ENCODE assay signal across 8 mouse cellular contexts in genomic region chr2:167014702-167015381, GRCm38 (mm10). TPM values are rescaled to one million over a fixed set of nuclear protein-coding genes. Genes with fewer than 3 reads are reported as not detected.
DNase-seq lines count a peak whose midpoint lies in the region; ATAC-seq and TF ChIP-seq lines count a peak whose summit lies in the region.

Gene Ddx27 (plus strand): TSS chr2:167015193.

- intact Hi-C loops in gastrocnemius, adult 2 months (cut with DNase I), result loop anchor here (5.0 kb wide), 1 partner anchor 47 kb away; the partner anchor contains the start of gene Znfx1
- intact Hi-C loops in left cerebral cortex, adult 2 months (cut with DNase I), result loop anchor here (5.0 kb wide), 1 partner anchor 42 kb away; no protein-coding TSS in a partner anchor

- H3K4me1 ChIP-seq in hindbrain, postnatal 0 days (ENCODE audit: insufficient read depth, low read length), result peaks cover 9% of the 10 kb centered on the region

- H3K27me3 ChIP-seq in hindbrain, postnatal 0 days (ENCODE audit: insufficient read depth, low read length), result no peaks in the 10 kb centered on the region

- peak within 1 kb of the TSS; percentile 85 for H3K4me3 ChIP-seq in gastrocnemius, adult 2 months
- H3K4me3 ChIP-seq in hindbrain, postnatal 0 days (ENCODE audit: low read length), result peak within 1 kb of the TSS; percentile 93
- H3K4me3 ChIP-seq in left cerebral cortex, adult 2 months, result peak within 1 kb of the TSS; percentile 89

- peaks cover 12% of the 10 kb centered on the region for H3K36me3 ChIP-seq in hindbrain, postnatal 0 days (ENCODE audit: insufficient read depth, low read length)

- H3K9me3 ChIP-seq in hindbrain, postnatal 0 days (ENCODE audit: low read length), result no peaks in the 10 kb centered on the region

- peak; percentile 97 for DNase-seq in ZHBTc4 (ENCODE audit: low read depth, low spot score)
- peak; percentile 95 for DNase-seq in gastrocnemius, adult 2 months
- DNase-seq in hindbrain, postnatal 0 days (ENCODE audit: low spot score), result peak; percentile 97
- DNase-seq in left cerebral cortex, adult 2 months (ENCODE audit: extremely low spot score in 1 of 2, low spot score in 2 of 2), result peak; percentile 91 to 94
- DNase-seq in right cerebral cortex, adult 2 months (ENCODE audit: low spot score in 2 of 2), result peak; percentile 95
- DNase-seq in urinary bladder, postnatal 14 days (ENCODE audit: low spot score), result peak; percentile 93

- peak within 1 kb of the TSS; percentile 90 for H3K27ac ChIP-seq in gastrocnemius, adult 2 months
- peak within 1 kb of the TSS; percentile 79 for H3K27ac ChIP-seq in hindbrain, postnatal 0 days
- peak within 1 kb of the TSS; percentile 85 for H3K27ac ChIP-seq in left cerebral cortex, adult 2 months

- TF ChIP-seq CTCF in gastrocnemius, adult 2 months (IDR thresholded peaks at IDR 0.05), result no peak
- no peak for TF ChIP-seq CTCF in hindbrain, postnatal 0 days (IDR thresholded peaks at IDR 0.05; ENCODE audit: low read depth)
- no peak; the same call in 1 of the 2 replicates for TF ChIP-seq CTCF in left cerebral cortex, adult 2 months (IDR thresholded peaks at IDR 0.05)

- H3K9ac ChIP-seq in hindbrain, postnatal 0 days (replicated peaks; ENCODE audit: low read length), result peak within 1 kb of the TSS; percentile 76

- ATAC-seq in common myeloid progenitor, adult 5-6 weeks (replicated peaks; ENCODE audit: low read depth, poor library complexity, severe bottlenecking), result peak; percentile 94
- peak; percentile 94 for ATAC-seq in hindbrain, postnatal 0 days
- ATAC-seq in megakaryocyte, adult 5-6 weeks (ENCODE audit: poor library complexity, severe bottlenecking), result peak; percentile 100

- peak within 1 kb of the TSS; percentile 97 for H3K4me2 ChIP-seq in hindbrain, postnatal 0 days (ENCODE audit: low read depth, low read length)

- 1% methylated on average over 37 of the region's 37 CpGs for WGBS in hindbrain, postnatal 0 days

RNA-seq across cellular contexts. Expression of gene Ddx27, which starts in this region (rescaled TPM):
- 117 and 123 TPM in 2 replicates for total RNA-seq in common myeloid progenitor, adult 5-6 weeks (2017)
- 10 to 100 TPM in 1 of 2 experiments, 1 to 10 TPM in 1; 9.3 to 10.1 TPM for total RNA-seq in gastrocnemius, adult 2 months (2021)
- total RNA-seq in hindbrain, postnatal 0 days (2014; rRNA removed), result 27.5 and 29.4 TPM in 2 replicates
- 36.7 and 38.3 TPM in 2 replicates for polyA plus RNA-seq in hindbrain, postnatal 0 days (2015; fragmentation: Nextera tagmentation; extraction: Ambion mirVana)
- 10 to 100 TPM; 34.6 to 35.5 TPM for total RNA-seq in left cerebral cortex, adult 2 months (2021)
- total RNA-seq in megakaryocyte, adult 5-6 weeks (2015), result 14.5 and 15.3 TPM in 2 replicates
- 48.1 and 50.4 TPM in 2 replicates for total RNA-seq in megakaryocyte, adult 5-6 weeks (2017)

Comparison
In these comparisons a context has a peak if more than half of its experiments do, and no peak if none do; other contexts are left out.
1. Peak in every context shown above with its lines: DNase-seq, ATAC-seq, H3K4me3 ChIP-seq and H3K27ac ChIP-seq.